Mouse (Mus musculus): Measurements from ENCODE around the gene Bcor. TPM values are rescaled to one million over a fixed set of nuclear protein-coding genes. Genes with fewer than 3 reads are reported as not detected.
A peak's percentile ranks its signal among the peaks of the same experiment; 100 is the strongest.

Gene Bcor
- total RNA-seq, 2 experiments from 2014 or later: 10.4 to 14.4 TPM

- peak in 1 of 2 experiments; percentile 24 for DNase-seq
- intact Hi-C loops (cut with DNase I): no loop called here
These were observed 30.9 kb downstream of the Bcor start for GRCm38 (mm10) chrX:12129230-12129629.

- intact Hi-C loops (cut with DNase I): no loop called here
- DNase-seq: peak in 1 of 2 experiments; percentile 43
These were observed 31.7 kb downstream of the Bcor start for GRCm38 (mm10) chrX:12128165-12129083.

GRCm38 (mm10) chrX:12127799-12128164 is 32.4 kb downstream of the Bcor start:
- DNase-seq: no peak

GRCm38 (mm10) chrX:12127106-12127670 is 33.0 kb downstream of the Bcor start:
- DNase-seq: no peak
- intact Hi-C loops (cut with DNase I): no loop called here

More at GRCm38 (mm10) chrX:12127799-12128164, 32.4 kb downstream of the Bcor start:
- intact Hi-C loops (cut with DNase I): no loop called here

- no peak for DNase-seq
- intact Hi-C loops (cut with DNase I): no loop called here
These were observed 33.6 kb downstream of the Bcor start for GRCm38 (mm10) chrX:12126408-12127105.

- no peak for DNase-seq
- intact Hi-C loops (cut with DNase I): no loop called here
These were observed 35.6 kb downstream of the Bcor start for GRCm38 (mm10) chrX:12124571-12124970.

- DNase-seq: no peak
- intact Hi-C loops (cut with DNase I): no loop called here
These were observed 36.5 kb downstream of the Bcor start for GRCm38 (mm10) chrX:12123687-12124087.

GRCm38 (mm10) chrX:12122594-12123331 is 37.4 kb downstream of the Bcor start:
- DNase-seq: no peak
- intact Hi-C loops (cut with DNase I): no loop called here

GRCm38 (mm10) chrX:12119476-12119875 is 40.7 kb downstream of the Bcor start:
- no peak for DNase-seq
- intact Hi-C loops (cut with DNase I): no loop called here

GRCm38 (mm10) chrX:12116128-12116527 is 44.0 kb downstream of the Bcor start:
- intact Hi-C loops (cut with DNase I): no loop called here
- peak in 1 of 2 experiments; percentile 15 for DNase-seq

GRCm38 (mm10) chrX:12112166-12112565 is 48.0 kb downstream of the Bcor start:
- intact Hi-C loops (cut with DNase I): no loop called here
- DNase-seq: no peak

GRCm38 (mm10) chrX:12110518-12110917 is 49.6 kb downstream of the Bcor start:
- intact Hi-C loops (cut with DNase I): no loop called here
- no peak for DNase-seq

- no peak for DNase-seq
- intact Hi-C loops (cut with DNase I): no loop called here
These were observed 54.8 kb downstream of the Bcor start for GRCm38 (mm10) chrX:12105358-12105757.

GRCm38 (mm10) chrX:12096783-12097526 is 63.2 kb downstream of the Bcor start:
- intact Hi-C loops (cut with DNase I): no loop called here
- no peak for DNase-seq

GRCm38 (mm10) chrX:12093371-12093770 is 66.8 kb downstream of the Bcor start:
- intact Hi-C loops (cut with DNase I): no loop called here
- DNase-seq: no peak

GRCm38 (mm10) chrX:12091431-12092061 is 68.6 kb downstream of the Bcor start:
- DNase-seq: peak in 1 of 2 experiments; percentile 57
- intact Hi-C loops (cut with DNase I): loop anchor here (2.0 kb wide), 1 partner anchor 67 kb away; no protein-coding TSS in a partner anchor

GRCm38 (mm10) chrX:12090871-12091404 is 69.2 kb downstream of the Bcor start:
- peak; percentile 70 to 75 for DNase-seq
- intact Hi-C loops (cut with DNase I): loop anchor here (2.0 kb wide), 1 partner anchor 68 kb away; no protein-coding TSS in a partner anchor

- DNase-seq: peak in 1 of 2 experiments; percentile 33
- intact Hi-C loops (cut with DNase I): loop anchor here (2.0 kb wide), 1 partner anchor 68 kb away; no protein-coding TSS in a partner anchor
These were observed 69.8 kb downstream of the Bcor start for GRCm38 (mm10) chrX:12090151-12090870.
